Mouse (Mus musculus): ENCODE results near the gene Osbpl7.

Osbpl7 gene

GRCm38 (mm10) chr11:97050216-97050943, at the start of gene Osbpl7:
Gene Osbpl7, plus strand, starts transcription at chr11:97050628.
- DNase-seq (ENCODE audit: low spot score in 2 of 2): peak; percentile 77 to 86

- no peak for DNase-seq (ENCODE audit: low spot score in 2 of 2)
Observed at GRCm38 (mm10) chr11:97003170-97003569, 47.3 kb upstream of the Osbpl7 start.

DNA sequence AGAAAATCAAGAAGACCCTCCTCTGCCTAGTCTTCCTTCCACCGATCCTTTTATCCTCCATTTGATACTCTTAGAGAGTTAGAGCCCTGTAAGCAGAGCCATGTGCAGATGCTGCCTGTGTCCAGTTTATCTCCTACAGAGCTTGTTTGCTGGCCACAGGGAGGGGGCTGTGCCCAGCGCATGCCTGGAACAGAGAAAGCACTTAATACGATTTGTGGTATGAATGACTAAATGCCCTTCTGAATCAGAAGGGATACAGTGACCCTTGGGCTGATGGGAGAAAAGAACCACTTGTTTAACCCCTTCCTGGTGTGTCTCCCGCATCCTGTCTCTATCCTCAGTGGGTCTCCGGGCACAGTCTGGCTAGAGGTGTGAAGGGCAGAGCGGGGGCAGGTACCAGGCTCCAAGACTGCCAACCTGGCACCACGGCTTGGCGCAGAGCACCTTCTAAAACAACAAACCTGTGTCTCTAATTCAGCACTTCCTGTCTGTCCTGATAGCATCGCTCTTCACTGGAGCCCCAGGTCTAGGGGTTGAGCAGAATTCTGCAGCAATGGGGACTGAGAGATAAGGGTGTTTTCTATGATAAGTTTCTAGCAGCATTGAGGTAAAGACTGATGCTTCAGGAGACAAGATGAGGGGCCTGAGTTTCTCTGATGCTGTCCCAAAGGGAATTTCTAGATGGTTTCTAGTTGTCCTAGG, 43.2 kb upstream of the Osbpl7 start:
- no peak for DNase-seq (ENCODE audit: low spot score in 2 of 2)

- DNase-seq (ENCODE audit: low spot score in 2 of 2): no peak
Observed at GRCm38 (mm10) chr11:97009198-97009790, 41.1 kb upstream of the Osbpl7 start.

GRCm38 (mm10) chr11:97013121-97013670, 37.2 kb upstream of the Osbpl7 start, which contains the start of gene Sp6:
Gene Sp6, plus strand, starts transcription at chr11:97013394.
- DNase-seq (ENCODE audit: low spot score in 2 of 2): no peak

DNA sequence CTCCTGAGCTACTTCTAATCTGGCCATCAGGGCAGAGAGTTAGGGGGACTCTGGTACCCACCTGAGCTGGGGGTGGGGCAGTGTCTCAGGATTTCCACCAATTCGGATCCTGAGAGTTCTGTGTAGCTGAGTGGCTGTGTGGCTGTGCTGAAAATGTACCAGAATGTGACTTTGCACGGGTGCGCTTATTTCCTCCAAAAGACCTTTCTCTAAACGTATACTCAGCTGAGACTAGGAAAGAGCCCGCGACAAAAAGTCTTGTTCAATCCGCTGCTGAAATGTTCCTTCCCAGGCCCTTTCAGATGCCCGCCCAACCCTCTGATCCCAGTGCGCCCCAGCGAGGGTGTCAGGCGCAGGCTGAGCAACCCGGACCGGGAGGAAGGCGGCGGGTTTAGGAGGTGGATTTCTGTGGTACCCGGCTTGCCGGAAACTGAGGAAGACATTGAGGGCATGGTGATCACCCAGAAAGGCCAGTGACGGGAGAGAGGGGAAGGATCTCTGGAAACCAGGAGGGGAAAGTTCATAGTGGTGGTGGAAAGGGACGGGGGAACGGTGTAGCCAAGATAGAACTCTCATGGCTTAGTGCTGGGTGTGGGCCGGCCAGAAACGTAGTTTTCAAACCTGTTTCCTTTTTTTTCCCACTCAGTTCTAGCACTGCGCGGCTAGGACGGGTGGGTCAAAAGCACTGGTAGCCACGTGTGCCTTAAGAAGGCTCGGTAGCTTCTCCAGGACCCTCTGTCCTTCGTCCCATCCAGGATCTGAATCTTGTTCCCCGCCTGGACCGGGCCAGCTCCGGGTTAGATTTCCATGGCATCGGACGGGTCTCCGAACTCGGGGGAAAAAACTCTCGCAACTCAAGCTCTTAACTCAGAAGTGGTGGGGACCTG, 32.5 kb upstream of the Osbpl7 start:
- DNase-seq (ENCODE audit: low spot score in 2 of 2): no peak

DNA sequence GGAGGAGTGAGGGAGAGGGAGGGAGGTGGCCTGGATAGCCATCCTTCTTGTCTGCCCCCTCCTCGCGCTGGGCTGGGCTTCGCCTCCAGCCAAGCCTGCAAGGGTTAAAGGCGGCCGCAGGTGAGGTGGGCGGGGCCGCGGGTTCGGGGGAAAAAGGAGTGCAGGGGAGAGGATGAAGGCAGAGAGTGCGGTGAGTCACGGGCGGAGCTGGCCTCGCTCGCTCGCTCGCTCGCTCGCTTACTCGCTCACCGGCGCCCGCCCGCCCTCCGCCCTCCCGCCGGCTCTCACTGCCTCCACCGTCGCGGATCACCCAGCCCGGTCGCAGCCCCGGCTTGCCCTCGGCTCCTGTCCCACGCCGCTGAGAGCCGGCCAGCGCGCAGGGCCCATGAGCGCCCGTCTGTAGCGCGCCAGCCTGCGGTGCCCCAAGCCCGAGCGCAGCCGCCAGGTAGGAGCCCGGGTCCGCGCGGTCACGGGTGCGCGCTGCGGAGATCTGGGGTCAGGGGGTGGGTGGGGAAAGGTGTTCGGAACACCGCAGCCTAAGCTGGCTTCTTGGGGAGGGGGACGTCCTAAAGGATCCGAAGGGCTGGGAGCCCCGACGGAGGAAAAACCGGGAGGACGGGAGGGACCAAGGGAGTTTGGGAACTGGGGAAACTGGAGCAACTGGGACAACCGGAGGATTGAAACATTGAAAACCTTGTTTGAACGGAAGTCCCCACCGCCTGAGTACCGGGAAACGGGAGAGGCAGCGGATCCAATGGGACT, 31.7 kb upstream of the Osbpl7 start:
- DNase-seq (ENCODE audit: low spot score in 2 of 2): peak in 1 of 2 experiments; percentile 39

GRCm38 (mm10) chr11:97019345-97019708, 31.1 kb upstream of the Osbpl7 start:
- DNase-seq (ENCODE audit: low spot score in 2 of 2): no peak

DNA sequence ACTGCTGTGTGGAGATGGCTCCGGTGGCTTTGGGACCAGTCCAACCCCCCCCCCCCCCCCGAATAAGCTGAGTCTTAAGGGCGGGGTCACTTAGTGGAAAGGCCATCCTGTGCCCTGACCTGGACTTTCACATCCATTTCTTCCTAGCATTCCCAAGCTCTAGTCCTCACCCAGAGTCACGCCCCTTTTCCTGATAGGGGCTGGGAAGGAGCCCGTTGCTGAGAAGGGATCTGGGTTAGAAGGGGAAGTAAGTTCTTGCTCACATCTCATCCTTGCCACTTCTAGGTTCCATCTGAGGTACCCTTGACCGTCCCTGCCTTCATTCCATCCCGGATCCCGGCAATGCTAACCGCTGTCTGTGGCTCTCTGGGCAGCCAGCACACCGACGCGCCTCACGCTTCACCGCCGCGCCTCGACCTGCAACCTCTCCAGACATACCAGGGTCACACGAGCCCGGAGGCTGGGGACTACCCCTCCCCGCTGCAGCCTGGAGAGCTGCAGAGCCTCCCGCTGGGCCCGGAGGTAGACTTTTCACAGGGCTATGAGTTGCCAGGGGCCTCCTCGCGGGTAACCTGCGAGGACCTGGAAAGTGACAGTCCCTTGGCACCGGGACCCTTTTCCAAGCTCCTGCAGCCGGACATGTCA, 29.2 kb upstream of the Osbpl7 start:
- DNase-seq (ENCODE audit: low spot score in 2 of 2): no peak

DNA sequence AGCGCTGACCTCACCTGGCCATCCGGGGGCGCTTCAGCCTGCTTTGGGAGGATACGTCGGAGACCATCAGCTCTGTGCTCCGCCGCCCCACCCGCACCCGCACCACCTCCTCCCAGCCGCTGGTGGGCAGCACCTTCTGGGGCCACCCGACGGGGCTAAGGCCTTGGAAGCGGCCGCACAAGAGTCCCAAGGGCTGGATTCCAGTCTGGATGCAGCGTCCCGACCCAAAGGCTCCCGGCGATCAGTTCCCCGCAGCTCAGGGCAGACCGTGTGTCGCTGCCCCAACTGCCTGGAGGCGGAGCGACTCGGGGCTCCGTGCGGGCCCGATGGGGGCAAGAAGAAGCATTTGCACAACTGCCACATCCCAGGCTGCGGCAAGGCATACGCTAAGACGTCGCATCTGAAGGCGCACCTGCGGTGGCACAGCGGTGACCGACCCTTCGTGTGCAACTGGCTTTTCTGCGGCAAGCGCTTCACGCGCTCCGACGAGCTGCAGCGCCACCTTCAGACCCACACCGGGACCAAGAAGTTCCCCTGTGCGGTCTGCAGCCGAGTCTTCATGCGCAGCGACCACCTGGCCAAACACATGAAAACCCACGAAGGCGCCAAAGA, 28.4 kb upstream of the Osbpl7 start:
- DNase-seq (ENCODE audit: low spot score in 2 of 2): peak; percentile 87 to 90

DNA sequence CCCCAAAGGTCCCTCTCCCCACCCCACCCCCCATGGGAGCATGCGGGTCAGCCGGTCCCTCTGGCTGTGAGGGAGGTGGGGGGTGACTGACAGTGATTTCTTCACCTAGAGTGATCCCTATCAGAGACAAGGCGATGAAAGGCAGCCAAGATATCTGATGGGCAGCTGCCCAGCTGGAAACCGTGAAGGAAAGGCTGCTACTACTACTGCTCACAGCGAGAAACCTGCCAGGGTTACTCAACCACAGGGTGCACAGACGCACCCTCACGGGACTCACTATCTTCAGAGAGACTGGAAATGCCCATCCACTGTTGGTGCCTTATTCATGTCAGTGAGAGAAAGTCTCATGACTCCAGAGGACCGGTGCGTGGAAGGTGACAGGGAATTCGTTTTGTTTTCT, 25.5 kb upstream of the Osbpl7 start:
- no peak for DNase-seq (ENCODE audit: low spot score in 2 of 2)

DNA sequence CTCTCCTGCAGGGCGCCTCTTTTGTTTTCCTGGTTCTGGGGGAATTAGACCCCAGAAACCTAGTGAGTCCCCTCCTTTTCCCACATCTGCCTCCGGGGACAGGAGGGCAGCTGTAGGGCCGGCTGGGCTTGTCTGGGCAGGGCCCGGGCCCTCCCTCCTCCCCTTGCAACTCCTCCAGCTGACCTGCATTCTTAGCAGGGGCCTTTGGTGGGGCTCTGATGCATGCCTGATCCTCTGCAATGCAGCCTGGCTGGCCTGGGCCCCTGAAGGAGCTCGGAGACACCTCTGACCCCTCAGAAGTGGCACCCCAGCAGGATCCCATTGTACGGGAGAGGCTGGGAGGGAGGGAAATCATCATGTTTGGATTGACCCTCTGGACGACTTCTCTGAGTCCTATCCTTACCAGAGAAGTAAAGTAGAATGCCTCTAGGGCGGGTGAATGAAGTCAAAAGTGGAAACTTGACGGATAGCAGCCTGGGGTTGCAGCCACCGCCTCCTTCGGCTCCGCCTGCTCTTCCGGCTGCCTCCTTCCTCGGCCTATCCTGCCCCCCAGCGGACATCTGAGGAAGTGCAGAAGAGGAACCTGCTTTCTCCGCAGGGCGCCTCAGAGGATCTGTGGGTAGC, 24.6 kb upstream of the Osbpl7 start:
- peak; percentile 89 to 95 for DNase-seq (ENCODE audit: low spot score in 2 of 2)

DNA sequence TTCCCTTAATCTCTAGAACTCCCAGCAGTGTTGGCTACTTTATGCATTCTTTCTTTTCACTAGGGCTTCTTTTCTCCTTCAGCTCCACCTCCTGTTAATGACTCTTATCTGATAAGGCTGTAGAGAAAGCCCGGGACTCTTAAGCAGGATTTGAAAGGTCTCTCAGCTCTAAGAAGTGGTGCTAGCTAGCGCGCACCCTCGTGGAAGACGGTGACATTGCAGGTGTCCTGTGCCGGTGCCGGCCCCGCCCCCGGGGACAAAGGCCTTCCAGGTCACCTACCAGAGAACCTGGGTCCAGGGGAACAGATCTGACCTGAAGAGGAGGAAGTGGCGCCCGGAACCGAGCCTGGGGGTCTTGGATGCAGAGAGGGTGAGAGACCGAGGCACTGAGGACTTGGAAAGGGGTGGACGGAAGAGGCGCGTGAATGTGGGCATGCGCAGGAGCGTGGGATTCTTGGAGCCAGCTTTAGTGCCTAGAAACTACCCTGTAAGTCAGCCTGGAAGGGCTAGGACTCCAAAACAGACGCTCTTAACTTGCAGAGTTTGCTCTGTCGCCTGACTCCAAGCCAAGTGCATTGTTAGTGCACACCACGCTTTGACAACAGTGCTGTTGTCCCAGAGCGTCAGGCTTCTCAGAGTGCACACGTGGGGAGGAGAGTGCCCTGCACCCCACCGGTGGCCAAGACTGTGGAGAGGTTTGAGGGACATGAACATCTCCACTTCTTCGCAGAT, 20.6 kb upstream of the Osbpl7 start, which contains the start of gene Scrn2:
Gene Scrn2, plus strand, starts transcription at position 253 of the 732 bp plus-strand sequence.
- DNase-seq (ENCODE audit: low spot score in 2 of 2): peak; percentile 59 to 80

GRCm38 (mm10) chr11:97030426-97030825, 20.0 kb upstream of the Osbpl7 start:
- no peak for DNase-seq (ENCODE audit: low spot score in 2 of 2)

GRCm38 (mm10) chr11:97031977-97032376, 18.5 kb upstream of the Osbpl7 start:
- DNase-seq (ENCODE audit: low spot score in 2 of 2): no peak

- DNase-seq (ENCODE audit: low spot score in 2 of 2): no peak
Observed at GRCm38 (mm10) chr11:97032499-97032898, 17.9 kb upstream of the Osbpl7 start.

DNA sequence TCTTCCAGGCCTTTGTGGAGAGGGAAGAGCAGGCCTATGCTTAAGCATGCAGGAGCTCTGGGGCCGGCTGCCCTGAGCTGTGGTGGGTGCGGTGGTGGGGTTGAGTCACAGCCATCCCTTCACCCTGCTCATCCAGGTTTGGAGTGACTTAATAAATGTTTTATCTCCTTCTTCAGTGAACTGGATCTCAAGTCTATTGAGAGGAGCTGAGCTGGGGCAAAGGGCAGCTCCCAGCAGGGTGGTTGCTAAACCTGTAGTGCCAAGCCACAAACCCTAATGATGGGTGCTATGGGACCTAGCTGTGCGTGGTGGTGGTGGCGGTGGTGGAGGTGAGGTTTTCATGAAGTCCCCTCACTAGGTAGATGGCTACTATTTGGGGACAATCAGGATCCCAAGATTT, 16.6 kb upstream of the Osbpl7 start:
- no peak for DNase-seq (ENCODE audit: low spot score in 2 of 2)

DNA sequence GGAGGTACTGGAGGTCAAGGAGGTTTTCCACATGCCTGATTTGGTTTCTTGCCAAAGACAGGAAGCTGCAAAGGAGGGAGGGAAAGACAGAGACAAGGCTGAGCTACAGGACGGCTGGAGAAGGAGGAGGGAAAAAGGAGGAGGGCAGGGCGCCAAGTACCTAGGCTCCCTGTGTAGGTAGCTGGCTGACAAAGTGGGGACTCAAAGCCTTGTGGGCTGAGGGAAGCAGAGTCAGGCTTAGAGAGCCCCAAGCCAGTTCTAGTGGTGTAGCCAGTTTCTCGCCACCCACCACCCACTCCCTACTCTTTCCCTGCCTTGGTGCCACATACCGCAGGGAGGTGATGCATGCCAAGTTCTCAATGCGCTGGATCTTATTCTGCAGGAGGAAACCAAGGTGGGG, 14.3 kb upstream of the Osbpl7 start:
- DNase-seq (ENCODE audit: low spot score in 2 of 2): no peak

DNA sequence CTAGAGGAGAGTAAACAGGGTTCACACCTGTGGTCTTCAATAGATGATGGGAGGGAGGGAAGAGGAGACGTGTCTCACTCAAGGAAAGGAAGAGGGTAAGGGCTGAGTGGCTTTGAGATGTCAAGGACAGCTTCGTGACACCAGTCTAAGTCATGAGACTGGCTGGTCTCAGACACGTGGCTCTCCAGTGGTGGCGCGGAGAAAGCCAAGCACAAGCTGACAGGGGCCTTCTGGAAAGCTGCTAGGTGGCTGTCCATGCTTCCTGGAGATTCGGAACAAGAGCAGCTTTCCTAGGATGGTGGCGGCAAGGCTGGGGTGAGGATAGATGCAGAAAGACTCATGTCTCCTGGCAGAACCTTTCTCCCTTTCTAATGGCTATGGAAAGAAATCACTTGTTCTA, 11.5 kb upstream of the Osbpl7 start:
- no peak for DNase-seq (ENCODE audit: low spot score in 2 of 2)
